Mouse (Mus musculus): Measurements from ENCODE around the gene Capn15. TPM values are rescaled to one million over a fixed set of nuclear protein-coding genes. Genes with fewer than 3 reads are reported as not detected.

Capn15 gene
- polyA plus RNA-seq (2017; shearing (Covaris generic)): 27.9 TPM

DNA sequence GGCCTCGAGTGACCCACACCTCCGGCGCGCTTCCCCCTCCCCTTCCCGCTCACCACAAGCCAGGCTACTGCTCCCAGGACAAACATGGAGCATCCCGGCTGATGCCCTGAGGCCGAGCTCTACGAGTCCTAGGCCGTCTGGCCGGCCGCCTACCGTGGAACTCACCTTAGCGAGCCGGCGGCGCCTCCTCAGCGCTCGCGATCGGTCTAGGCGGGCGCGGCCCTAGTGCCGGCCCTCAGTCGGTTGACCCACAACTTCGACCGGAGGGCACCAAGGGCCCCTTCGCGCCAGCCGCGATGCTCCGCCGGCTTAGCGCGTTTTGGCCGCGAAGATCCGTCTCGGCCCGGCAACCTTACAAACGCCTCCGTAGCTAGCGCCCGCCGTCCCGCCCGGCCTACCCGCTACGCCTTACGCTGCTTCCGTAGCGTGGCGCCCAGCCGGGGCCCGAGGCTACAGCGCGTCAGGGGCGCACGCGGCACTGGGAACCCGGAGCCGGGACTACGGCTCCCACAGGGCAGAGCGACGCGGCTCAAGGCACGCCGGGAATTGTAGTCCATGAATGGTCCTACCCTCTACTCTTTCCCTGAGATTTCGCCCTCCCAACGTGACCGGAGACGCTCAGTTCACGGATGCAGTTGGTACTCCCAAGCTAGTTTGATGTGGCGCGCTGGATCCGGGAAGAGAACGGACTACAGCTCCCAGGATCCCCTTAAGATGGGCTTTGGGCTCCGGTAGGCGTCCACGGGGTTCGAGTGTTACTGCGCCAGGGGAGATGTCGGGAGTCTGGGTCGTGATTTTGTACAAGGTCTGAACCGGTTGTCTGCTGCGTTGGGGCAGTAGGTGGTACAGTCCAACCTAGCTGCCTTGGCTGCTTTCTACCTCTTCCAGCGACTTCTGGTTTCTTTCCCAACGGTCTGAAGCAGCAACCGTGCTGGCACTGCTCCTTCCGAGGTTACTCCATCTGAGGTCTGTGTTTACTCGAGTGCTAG, at the start of gene Capn15:
Gene Capn15, minus strand, starts transcription at position 491 of the 989 bp plus-strand sequence.

DNA sequence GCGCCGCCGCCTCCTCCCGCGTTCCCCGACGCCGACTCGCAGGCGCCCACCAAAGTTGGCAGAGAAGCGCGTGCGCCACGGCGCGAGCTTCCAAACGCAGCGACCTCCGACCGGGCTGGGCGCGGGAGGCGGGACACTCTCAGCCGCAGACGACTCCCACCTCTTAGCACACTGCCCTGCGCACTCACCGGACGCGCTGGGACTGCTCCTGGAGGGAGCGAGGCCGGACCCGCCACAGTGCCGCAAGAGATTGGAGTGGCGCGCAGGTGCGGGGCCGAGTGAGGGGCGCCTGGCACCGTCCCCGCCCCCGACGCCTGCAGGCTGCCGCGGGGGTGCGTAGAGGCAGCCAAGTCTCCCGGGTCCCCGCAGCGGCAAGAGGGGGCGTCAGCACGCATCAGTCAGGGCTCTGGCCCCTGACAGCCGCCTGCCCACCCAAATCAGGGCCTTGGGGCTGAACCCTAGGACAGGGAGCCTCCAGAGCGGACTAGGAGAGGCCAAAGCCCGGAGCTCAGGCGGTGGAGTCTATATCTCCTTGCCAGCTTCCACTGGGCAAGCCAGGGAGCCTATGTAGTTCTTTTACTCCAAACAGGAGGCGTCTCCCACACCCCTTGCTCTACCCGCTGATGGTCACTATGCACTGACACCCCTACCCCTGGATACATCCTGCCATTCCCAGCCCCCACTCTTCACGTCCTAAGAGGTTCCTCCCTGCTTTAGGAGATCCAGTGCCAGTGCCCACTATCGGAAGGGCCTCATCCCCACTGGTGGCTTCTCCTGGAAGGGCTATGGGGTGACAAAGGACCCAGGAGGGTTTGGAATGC, 33.6 kb downstream of the Capn15 start, which contains the start of gene A930017K11Rik:
Gene A930017K11Rik, minus strand, starts transcription at position 763 of the 821 bp plus-strand sequence.

DNA sequence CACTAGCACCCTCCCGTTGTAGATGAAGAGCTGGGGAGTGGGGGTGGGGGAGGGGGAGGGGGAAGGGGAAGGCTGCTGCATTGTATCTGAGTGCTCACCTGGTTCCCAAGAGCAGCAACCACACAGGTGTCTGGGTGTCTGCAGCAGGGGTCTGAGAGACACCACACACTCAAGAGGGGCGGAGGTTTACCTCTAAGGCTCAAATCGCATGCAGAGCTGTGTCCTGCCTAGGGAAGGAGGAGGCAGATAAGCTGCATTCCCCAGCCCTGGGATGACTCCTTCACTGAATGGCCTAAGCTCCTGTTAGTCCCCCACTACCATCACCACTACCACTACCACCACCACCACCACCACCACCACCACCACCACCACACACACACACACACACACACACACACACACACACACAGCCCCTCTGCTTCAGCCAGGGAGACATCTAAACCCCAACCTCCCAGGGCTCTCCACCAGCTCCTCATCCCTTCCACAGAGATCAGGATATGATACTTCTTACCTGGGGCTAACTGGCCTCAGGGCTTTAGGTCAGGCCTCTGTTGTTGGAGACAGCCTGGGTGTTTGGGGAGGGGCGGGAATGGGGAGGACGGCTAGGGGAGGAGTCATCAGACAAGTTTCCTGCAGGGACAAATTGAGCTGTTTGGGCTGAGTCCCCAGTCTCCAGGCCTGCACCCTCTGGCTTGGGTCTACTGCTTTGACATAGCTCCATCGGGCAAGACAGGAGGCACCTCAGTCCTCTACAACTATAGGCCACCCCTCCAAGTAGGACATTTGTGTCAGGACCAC, 41.0 kb downstream of the Capn15 start, which contains the start of the genes Pigq and Nhlrc4:
Gene Pigq, minus strand, starts transcription at position 571 of the 798 bp plus-strand sequence.
Gene Nhlrc4, minus strand, starts transcription at position 596 of the 798 bp plus-strand sequence.

DNA sequence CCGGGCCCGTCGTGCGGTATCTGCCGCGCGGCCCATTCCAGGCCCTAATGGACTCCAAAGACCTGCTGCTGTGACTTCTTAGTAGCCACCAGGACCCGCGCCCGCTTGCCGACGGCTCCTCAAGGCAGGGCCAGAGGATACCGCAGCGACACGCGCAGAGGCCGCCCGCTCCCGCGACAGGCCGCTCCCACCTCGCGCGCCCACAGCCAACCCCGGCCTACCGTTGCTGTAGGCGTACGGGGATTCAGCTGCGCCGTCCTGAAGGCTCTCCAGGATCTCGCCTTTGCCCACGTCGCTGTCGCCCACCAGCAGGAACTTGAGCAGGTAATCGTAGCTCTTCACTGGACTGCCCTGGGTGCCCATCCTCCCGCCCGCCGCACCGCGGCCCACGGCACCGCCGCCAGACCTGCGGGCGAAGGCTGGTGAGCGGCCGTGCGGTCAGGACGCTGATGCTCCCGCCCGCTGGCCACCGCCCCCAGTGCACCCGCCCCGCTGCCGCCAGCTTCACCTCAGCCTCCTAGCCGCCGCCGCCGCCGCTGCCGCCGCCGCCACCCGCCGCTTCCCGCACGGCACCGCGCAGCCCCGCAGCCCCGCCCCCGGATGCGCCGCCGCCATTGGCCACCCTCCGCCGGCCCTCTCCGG, 66.3 kb downstream of the Capn15 start, which contains the start of gene Rab40c:
Gene Rab40c, minus strand, starts transcription at position 584 of the 642 bp plus-strand sequence.

Other genes with a start within 250 kb of the Capn15 start
- gene Mslnl, start 249.8 kb downstream of the Capn15 start, polyA plus RNA-seq (2017; shearing (Covaris generic)): not detected
- not detected for gene Msln, start 231.4 kb downstream of the Capn15 start, polyA plus RNA-seq (2017; shearing (Covaris generic))
- 32.2 TPM for gene Narfl, start 212.0 kb downstream of the Capn15 start, polyA plus RNA-seq (2017; shearing (Covaris generic))
- gene Haghl, start 200.1 kb downstream of the Capn15 start, polyA plus RNA-seq (2017; shearing (Covaris generic)): 59.1 TPM
- 0.35 TPM for gene Ccdc78, start 199.2 kb downstream of the Capn15 start, polyA plus RNA-seq (2017; shearing (Covaris generic))
- 247 TPM for gene Fam173a, start 192.9 kb downstream of the Capn15 start, polyA plus RNA-seq (2017; shearing (Covaris generic))
- not detected for gene AC134908.4, start 190.1 kb downstream of the Capn15 start, polyA plus RNA-seq (2017; shearing (Covaris generic))
- 15.2 TPM for gene Metrn, start 188.7 kb downstream of the Capn15 start, polyA plus RNA-seq (2017; shearing (Covaris generic))
- not detected for gene Fbxl16, start 176.7 kb downstream of the Capn15 start, polyA plus RNA-seq (2017; shearing (Covaris generic))
- gene Wdr24, start 162.2 kb downstream of the Capn15 start, polyA plus RNA-seq (2017; shearing (Covaris generic)): 54.5 TPM
- gene Jmjd8, start 156.9 kb downstream of the Capn15 start, polyA plus RNA-seq (2017; shearing (Covaris generic)): 46.5 TPM
- gene Stub1, start 152.4 kb downstream of the Capn15 start, polyA plus RNA-seq (2017; shearing (Covaris generic)): 123 TPM
- 0.80 TPM for gene Rhbdl1, start 148.5 kb downstream of the Capn15 start, polyA plus RNA-seq (2017; shearing (Covaris generic))
- 0.59 TPM for gene Gm20683, start 144.0 kb downstream of the Capn15 start, polyA plus RNA-seq (2017; shearing (Covaris generic))
- 49.6 TPM for gene Rhot2, start 140.9 kb downstream of the Capn15 start, polyA plus RNA-seq (2017; shearing (Covaris generic))
- 9.9 TPM for gene Wdr90, start 124.3 kb downstream of the Capn15 start, polyA plus RNA-seq (2017; shearing (Covaris generic))
- gene Mcrip2, start 117.0 kb downstream of the Capn15 start, polyA plus RNA-seq (2017; shearing (Covaris generic)): 6.3 TPM
- 103 TPM for gene Mettl26, start 110.7 kb downstream of the Capn15 start, polyA plus RNA-seq (2017; shearing (Covaris generic))
- 1.0 TPM for gene Wfikkn1, start 104.9 kb downstream of the Capn15 start, polyA plus RNA-seq (2017; shearing (Covaris generic))
- 9.1 TPM for gene Rab40c, start 66.1 kb downstream of the Capn15 start, polyA plus RNA-seq (2017; shearing (Covaris generic))
- 76.3 TPM for gene Pigq, start 40.9 kb downstream of the Capn15 start, polyA plus RNA-seq (2017; shearing (Covaris generic))
- gene Nhlrc4, start 40.8 kb downstream of the Capn15 start, polyA plus RNA-seq (2017; shearing (Covaris generic)): not detected
- gene A930017K11Rik, start 33.2 kb downstream of the Capn15 start, polyA plus RNA-seq (2017; shearing (Covaris generic)): not detected
- gene Rab11fip3, start 83.8 kb upstream of the Capn15 start, polyA plus RNA-seq (2017; shearing (Covaris generic)): 2.0 TPM
- gene Decr2, start 104.5 kb upstream of the Capn15 start, polyA plus RNA-seq (2017; shearing (Covaris generic)): 37.0 TPM
- gene Nme4, start 109.8 kb upstream of the Capn15 start, polyA plus RNA-seq (2017; shearing (Covaris generic)): 1.2 TPM
- gene Tmem8, start 127.5 kb upstream of the Capn15 start, polyA plus RNA-seq (2017; shearing (Covaris generic)): 6.5 TPM
- 88.5 TPM for gene Mrpl28, start 137.7 kb upstream of the Capn15 start, polyA plus RNA-seq (2017; shearing (Covaris generic))
- 6.9 TPM for gene Axin1, start 152.9 kb upstream of the Capn15 start, polyA plus RNA-seq (2017; shearing (Covaris generic))
- gene Pdia2, start 213.3 kb upstream of the Capn15 start, polyA plus RNA-seq (2017; shearing (Covaris generic)): 0.17 TPM
- 12.0 TPM for gene Rgs11, start 217.2 kb upstream of the Capn15 start, polyA plus RNA-seq (2017; shearing (Covaris generic))
- gene Arhgdig, start 222.0 kb upstream of the Capn15 start, polyA plus RNA-seq (2017; shearing (Covaris generic)): not detected

Measured in inflammation-experienced regulatory T-cells, adult 16 weeks (primary cell).